Mouse (Mus musculus) liver, adult 2 months (tissue): ENCODE measurements around the gene Stau1. TPM values are rescaled to one million over a fixed set of nuclear protein-coding genes. Genes with fewer than 3 reads are reported as not detected.

Experiments used
- DNase-seq: peaks from one replicate; pipeline ENCODE4 v3.0.0-alpha.2; 2011; ENCODE audit warnings: low read depth, low spot score; ENCODE audit errors: extremely low read depth
- H3K27ac ChIP-seq: fragments of 200-500 bp; replicated peaks from 2 replicates; pipeline ENCODE4 v1.5.1; 2012; ENCODE audit warnings: low read depth, mild to moderate bottlenecking, control low read depth, inconsistent platforms, low read length; ENCODE audit not compliant: insufficient read depth
- H3K27me3 ChIP-seq: fragments of 200-500 bp; 2 replicates; pipeline ENCODE4 v1.6.1; 2012; ENCODE audit warnings: mild to moderate bottlenecking, moderate library complexity, low read length, inconsistent platforms; ENCODE audit not compliant: control insufficient read depth, insufficient read depth
- H3K36me3 ChIP-seq: fragments of 200-500 bp; 2 replicates; pipeline ENCODE4 v1.6.1; 2012; ENCODE audit warnings: low read length, inconsistent platforms; ENCODE audit not compliant: control insufficient read depth, insufficient read depth
- H3K4me1 ChIP-seq: fragments of 200-500 bp; 2 replicates; pipeline ENCODE4 v1.6.1; 2011; ENCODE audit warnings: low read length; ENCODE audit not compliant: control insufficient read depth, insufficient read depth
- H3K4me3 ChIP-seq: fragments of 200-500 bp; 2 replicates; pipeline ENCODE4 v1.5.1; 2011; ENCODE audit warnings: low read depth, mild to moderate bottlenecking, control low read depth, low read length, moderate library complexity; ENCODE audit not compliant: insufficient read depth
- H3K79me2 ChIP-seq: fragments of 200-500 bp; 2 replicates; pipeline ENCODE4 v1.6.1; 2012; ENCODE audit warnings: inconsistent platforms, mild to moderate bottlenecking, low read length, moderate library complexity; ENCODE audit not compliant: control insufficient read depth, insufficient read depth
- H3K9ac ChIP-seq: fragments of 200-500 bp; 2 replicates; pipeline ENCODE4 v1.6.1; 2012; ENCODE audit warnings: low read depth, mild to moderate bottlenecking, control low read depth, inconsistent platforms, low read length
- CTCF ChIP-seq: fragments of 200-500 bp; IDR thresholded peaks from 2 replicates; pipeline ENCODE4 v1.5.1; 2011; ENCODE audit warnings: low read depth, low read length, control low read depth
- POLR2A ChIP-seq: fragments of 200-500 bp; IDR thresholded peaks from 2 replicates; pipeline ENCODE4 v1.6.1; 2011; ENCODE audit warnings: low read length, control low read depth; ENCODE audit not compliant: insufficient read depth; ENCODE audit errors: extremely low read depth
- WGBS: fragments of 180-500 bp; shearing (Covaris S2); methylation state at CpG from one replicate; pipeline ENCODE4 v1.1.7; 2018; 5-methylcytosine and 5-hydroxymethylcytosine counted together
- polyA plus RNA-seq: library from polyadenylated mRNA; depleted of rRNA; stranded (reverse); fragments of >200 nt; gene quantifications from 2 replicates; pipeline ENCODE4 v1.2.3, GENCODE M21; 2012
- total RNA-seq: library from RNA; depleted of rRNA; stranded (reverse); fragments of >200 nt; gene quantifications from 2 replicates; pipeline ENCODE4 v1.2.3, GENCODE M21; 2014

Gene Stau1
- total and polyA plus RNA-seq, 2 experiments = 23.8 to 25.1 TPM

DNA sequence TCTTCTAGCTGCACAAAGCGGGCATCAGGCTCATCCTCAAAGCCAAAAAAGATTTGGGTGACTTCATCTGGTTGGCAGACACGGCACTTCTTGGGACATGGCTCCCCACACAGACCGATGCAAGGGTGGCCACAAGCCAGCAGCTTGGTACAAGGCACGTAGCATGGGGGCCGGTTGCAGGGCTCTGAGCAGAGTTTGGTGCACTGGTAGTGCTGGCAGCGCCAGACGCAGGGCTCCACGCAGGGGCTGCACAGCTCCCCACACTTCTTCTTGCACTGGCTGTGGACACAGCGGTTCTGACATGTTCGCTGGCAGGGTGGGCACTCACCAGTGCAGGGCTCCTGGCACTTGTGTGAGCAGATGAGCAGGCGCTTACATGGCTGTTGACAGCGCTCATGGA is 41.6 kb upstream of the Stau1 start:
- no peaks in the 10 kb centered on the region for H3K79me2 ChIP-seq
- no peaks in the 10 kb centered on the region for H3K27me3 ChIP-seq
- 92% methylated on average over 12 of the region's 12 CpGs for WGBS
- H3K4me1 ChIP-seq = no peaks in the 10 kb centered on the region
- TF ChIP-seq POLR2A (no peak), CTCF (no peak)
- no peak for DNase-seq
- no peak overlapping the region for H3K9ac ChIP-seq
- H3K36me3 ChIP-seq = peaks cover 63% of the 10 kb centered on the region
- no peak overlapping the region for H3K27ac ChIP-seq
- H3K4me3 ChIP-seq = no peak overlapping the region

DNA sequence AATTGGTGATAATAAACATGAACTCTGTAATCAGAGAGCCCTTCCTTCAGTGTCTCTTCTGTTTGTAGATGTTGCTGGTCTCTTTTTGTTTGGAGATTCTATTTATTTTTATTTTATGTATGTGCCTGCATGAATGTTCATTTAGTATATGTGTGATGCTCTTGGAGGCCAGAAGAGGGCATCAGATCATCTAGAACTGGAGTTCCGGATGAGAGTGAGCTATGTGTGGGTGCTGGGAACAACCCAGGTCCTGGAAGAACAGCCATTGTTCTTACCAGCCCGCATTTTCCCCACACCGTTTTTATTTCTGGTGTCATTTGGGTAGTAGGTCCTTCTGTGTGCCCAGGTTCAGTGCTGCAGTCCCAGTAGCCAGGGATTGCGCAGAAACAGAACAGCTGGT is 34.4 kb upstream of the Stau1 start:
- Histone ChIP-seq H3K4me3 (no peak overlapping the region), H3K27ac (no peak overlapping the region), H3K9ac (no peak overlapping the region), H3K79me2 (no peaks in the 10 kb centered on the region), H3K27me3 (no peaks in the 10 kb centered on the region), H3K4me1 (no peaks in the 10 kb centered on the region), H3K36me3 (peaks cover 26% of the 10 kb centered on the region)
- no peak for DNase-seq
- TF ChIP-seq POLR2A = no peak
- TF ChIP-seq CTCF = no peak
- WGBS = 96% methylated on average over 4 of the region's 4 CpGs

DNA sequence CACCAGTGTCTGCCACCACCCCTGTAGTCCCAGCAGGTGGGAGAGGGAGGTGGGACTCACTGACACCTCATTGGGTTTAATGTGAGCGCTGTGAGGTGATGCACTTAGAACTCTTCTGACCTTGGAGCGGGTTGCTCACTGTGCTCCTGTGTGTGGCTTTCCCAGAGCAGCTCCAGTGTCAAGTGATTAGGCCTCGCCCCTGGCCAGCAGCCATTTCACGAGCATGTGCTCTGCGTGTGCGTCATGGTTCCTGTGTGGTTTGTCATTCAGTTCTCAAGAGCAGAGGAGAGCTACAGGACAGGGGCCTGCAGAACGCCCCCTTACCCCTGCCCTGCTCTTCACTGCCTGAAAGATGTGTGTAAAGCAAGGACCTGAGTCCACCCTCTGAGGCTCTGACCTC is 32.5 kb upstream of the Stau1 start:
- H3K9ac ChIP-seq = no peak overlapping the region
- 96% methylated on average over 7 of the region's 7 CpGs for WGBS
- no peak for TF ChIP-seq POLR2A
- TF ChIP-seq CTCF = no peak
- no peaks in the 10 kb centered on the region for H3K27me3 ChIP-seq
- H3K4me3 ChIP-seq = no peak overlapping the region
- no peaks in the 10 kb centered on the region for H3K79me2 ChIP-seq
- DNase-seq = no peak
- no peaks in the 10 kb centered on the region for H3K4me1 ChIP-seq
- no peak overlapping the region for H3K27ac ChIP-seq
- H3K36me3 ChIP-seq = peaks cover 26% of the 10 kb centered on the region

DNA sequence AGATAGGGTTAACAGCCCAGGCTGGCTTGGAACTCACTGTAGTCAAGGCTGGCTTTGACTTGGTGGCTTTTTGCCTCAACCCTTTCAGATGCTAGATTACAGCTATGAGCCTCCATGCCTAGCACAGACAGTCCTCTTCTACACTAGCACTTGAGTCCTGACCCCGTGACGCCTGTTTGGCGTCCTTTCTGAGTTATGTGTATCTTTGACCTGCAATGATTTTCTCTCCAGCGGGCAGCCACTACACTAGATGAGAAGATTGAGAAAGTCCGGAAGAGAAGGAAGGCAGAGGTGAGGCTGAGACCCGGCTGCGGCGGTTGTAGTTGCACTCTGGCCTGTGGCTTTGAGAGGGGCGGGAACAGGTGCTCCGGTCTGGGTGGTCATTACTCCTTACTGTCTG is 23.3 kb upstream of the Stau1 start:
- Histone ChIP-seq H3K79me2 (peaks cover 10% of the 10 kb centered on the region; the same call in 1 of the 2 replicates), H3K36me3 (peaks cover 14% of the 10 kb centered on the region), H3K27ac (no peak overlapping the region), H3K4me3 (no peak overlapping the region), H3K27me3 (no peaks in the 10 kb centered on the region), H3K9ac (no peak overlapping the region), H3K4me1 (peaks cover 2% of the 10 kb centered on the region; the same call in 1 of the 2 replicates)
- WGBS = 63% methylated on average over 10 of the region's 10 CpGs
- no peak for TF ChIP-seq CTCF
- TF ChIP-seq POLR2A = no peak
- DNase-seq = peak; percentile 72

DNA sequence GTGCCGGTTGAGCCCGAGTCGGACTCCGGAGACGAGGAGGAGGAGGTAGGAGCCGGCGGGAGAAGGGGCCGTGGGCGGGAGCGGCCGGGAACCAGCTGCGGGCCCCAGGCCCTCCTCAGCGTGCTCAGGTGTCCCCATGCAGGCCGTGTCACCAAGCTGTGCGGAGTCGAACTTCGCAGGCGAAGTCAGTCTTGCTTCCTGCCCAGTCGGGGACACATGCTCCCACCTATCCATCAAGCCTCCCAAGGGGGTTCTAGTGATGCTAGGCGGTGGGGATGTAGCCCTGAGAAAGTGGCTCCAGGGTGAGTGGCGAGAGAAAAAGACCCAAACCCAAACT is 19.3 kb upstream of the Stau1 start:
- no peak for DNase-seq
- H3K4me1 ChIP-seq = peaks cover 2% of the 10 kb centered on the region; the same call in 1 of the 2 replicates
- H3K27me3 ChIP-seq = no peaks in the 10 kb centered on the region
- H3K27ac ChIP-seq = no peak overlapping the region
- peaks cover 2% of the 10 kb centered on the region; the same call in 1 of the 2 replicates for H3K36me3 ChIP-seq
- H3K4me3 ChIP-seq = peak overlapping the region; percentile 82
- 1% methylated on average over 21 of the region's 21 CpGs for WGBS
- peak overlapping the region; percentile 80 for H3K9ac ChIP-seq
- H3K79me2 ChIP-seq = peaks cover 10% of the 10 kb centered on the region; the same call in 1 of the 2 replicates
- TF ChIP-seq POLR2A (no peak), CTCF (no peak)

DNA sequence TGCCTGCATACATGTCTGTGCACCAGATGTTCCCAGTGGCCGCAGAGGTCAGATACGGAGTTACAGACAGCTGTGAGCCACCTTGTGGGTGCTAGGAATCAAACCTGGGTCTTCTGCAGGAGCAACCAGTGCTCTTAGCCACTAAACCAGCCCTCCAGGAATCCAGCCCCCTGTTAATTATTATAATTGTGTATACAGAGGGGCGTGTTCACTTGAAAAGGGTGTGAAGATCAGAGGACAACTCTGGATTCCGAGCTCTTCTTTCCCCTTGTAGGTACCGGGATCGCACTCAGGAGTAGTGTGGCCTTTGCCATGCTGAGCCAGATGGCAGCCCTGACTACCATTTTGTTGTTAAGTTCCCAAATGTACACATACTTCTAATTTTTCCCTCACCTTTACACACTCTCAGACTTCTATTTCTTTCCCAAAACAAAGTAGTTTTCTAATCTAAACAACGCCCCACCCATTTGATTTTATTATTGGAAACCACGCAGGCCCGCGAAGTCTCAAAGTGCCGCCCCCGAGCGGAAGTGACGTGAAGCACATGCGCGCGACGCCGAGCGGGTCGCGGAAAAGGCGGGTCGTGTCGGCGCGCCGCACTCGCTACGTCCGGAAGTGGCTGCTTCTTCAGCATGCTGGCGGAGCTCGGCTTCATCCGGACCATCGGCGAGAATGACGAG is 18.7 kb upstream of the Stau1 start, which contains the start of gene Ddx27:
Gene Ddx27 (plus strand): TSS at position 492 of the 680 bp plus-strand sequence.
- Histone ChIP-seq H3K4me1 (peaks cover 2% of the 10 kb centered on the region; the same call in 1 of the 2 replicates), H3K4me3 (peak within 1 kb of the TSS; percentile 82), H3K79me2 (peaks cover 10% of the 10 kb centered on the region; the same call in 1 of the 2 replicates), H3K27me3 (no peaks in the 10 kb centered on the region), H3K27ac (peak within 1 kb of the TSS; percentile 68), H3K36me3 (peaks cover 2% of the 10 kb centered on the region; the same call in 1 of the 2 replicates), H3K9ac (peak within 1 kb of the TSS; percentile 80)
- TF ChIP-seq CTCF = no peak
- TF ChIP-seq POLR2A = 0 out of 2 replicates have a peak, but pooled peaks have one; percentile 19
- peak; percentile 78 for DNase-seq
- 2% methylated on average over 37 of the region's 37 CpGs for WGBS
